8 mouse cellular contexts compared by ENCODE assay signal in genomic region chr4:136185375-136185774, GRCm38 (mm10). TPM values are rescaled to one million over a fixed set of nuclear protein-coding genes. Genes with fewer than 3 reads are reported as not detected.
DNase-seq lines count a peak whose midpoint lies in the region; ATAC-seq and TF ChIP-seq lines count a peak whose summit lies in the region.

No protein-coding gene starts in this region.

- 35% methylated on average over 9 of the region's 9 CpGs for WGBS in heart, adult 2 months
- 46% methylated on average over 9 of the region's 9 CpGs for WGBS in lung, embryonic 15.5 days

- no peak overlapping the region for H3K27ac ChIP-seq in MEL (ENCODE audit: control insufficient read depth, low read depth, low read length)
- H3K27ac ChIP-seq in heart, adult 2 months: peak overlapping the region; percentile 57
- peak overlapping the region; percentile 39; the same call in 1 of the 2 replicates for H3K27ac ChIP-seq in lung, embryonic 15.5 days

- TF ChIP-seq CTCF in MEL (IDR thresholded peaks at IDR 0.05 in 2 of 3, conservative IDR thresholded peaks at IDR 0.05 in 1 of 3; ENCODE audit: control insufficient read depth in 1 of 3, insufficient read depth in 1 of 3, low read depth in 2 of 3, low read length in 3 of 3, poor library complexity in 1 of 3, severe bottlenecking in 1 of 3): no peak
- no peak for TF ChIP-seq CTCF in heart, adult 2 months (IDR thresholded peaks at IDR 0.05)

- intact Hi-C loops in heart, adult 2 months (cut with DNase I): no loop called here

- no peak for TF ChIP-seq RAD21 in MEL (IDR thresholded peaks at IDR 0.05; ENCODE audit: low read depth, low read length)

- no peak for TF ChIP-seq POLR2A in MEL (IDR thresholded peaks at IDR 0.05; ENCODE audit: control insufficient read depth in 1 of 2, insufficient read depth in 1 of 2, low read depth in 1 of 2, low read length in 2 of 2, poor library complexity in 1 of 2)
- 0 out of 2 replicates have a peak, but pooled peaks have one; percentile 31 for TF ChIP-seq POLR2A in heart, adult 2 months (IDR thresholded peaks at IDR 0.05; ENCODE audit: insufficient read depth, low read depth, low read length)

- H3K27me3 ChIP-seq in MEL (ENCODE audit: control insufficient read depth in 1 of 2, insufficient read depth in 2 of 2, low read length in 2 of 2): no peaks in the 10 kb centered on the region
- no peaks in the 10 kb centered on the region for H3K27me3 ChIP-seq in heart, adult 2 months (ENCODE audit: control insufficient read depth, insufficient read depth, low read length)
- no peaks in the 10 kb centered on the region for H3K27me3 ChIP-seq in lung, embryonic 15.5 days

- H3K4me1 ChIP-seq in MEL (ENCODE audit: control insufficient read depth in 1 of 2, insufficient read depth in 2 of 2, low read length in 2 of 2): peaks cover 0 to 10% of the 10 kb centered on the region in 2 experiments; a peak in 2 of 4 replicates
- peaks cover 4% of the 10 kb centered on the region for H3K4me1 ChIP-seq in heart, adult 2 months (ENCODE audit: control insufficient read depth, insufficient read depth, low read length)
- H3K4me1 ChIP-seq in lung, embryonic 15.5 days: peaks cover 41% of the 10 kb centered on the region

- peak; percentile 41 for DNase-seq in kidney, adult 11 months
- DNase-seq in kidney, adult 9 months: no peak
- DNase-seq in MEL (ENCODE audit: low read depth, low spot score): no peak
- DNase-seq in heart, adult 2 months: peak; percentile 72 to 83
- DNase-seq in embryo, embryonic 10 days (ENCODE audit: low spot score): no peak
- DNase-seq in layer of hippocampus, adult 9-10 months (ENCODE audit: low spot score): no peak
- no peak for DNase-seq in cerebellum, postnatal 25 days

- H3K9ac ChIP-seq in MEL (ENCODE audit: control insufficient read depth, low read depth, low read length, poor library complexity, severe bottlenecking): no peak overlapping the region
- no peak overlapping the region for H3K9ac ChIP-seq in heart, adult 2 months (ENCODE audit: low read depth, low read length)
- H3K9ac ChIP-seq in lung, embryonic 15.5 days: no peak overlapping the region

- H3K36me3 ChIP-seq in MEL (ENCODE audit: control insufficient read depth in 1 of 2, insufficient read depth in 2 of 2, low read length in 2 of 2): peaks cover 0 to 9% of the 10 kb centered on the region in 2 experiments
- H3K36me3 ChIP-seq in heart, adult 2 months (ENCODE audit: control insufficient read depth, insufficient read depth, low read length): no peaks in the 10 kb centered on the region
- no peaks in the 10 kb centered on the region; the same call in 1 of the 2 replicates for H3K36me3 ChIP-seq in lung, embryonic 15.5 days

- H3K79me2 ChIP-seq in MEL (ENCODE audit: control insufficient read depth, insufficient read depth, low read length, poor library complexity): no peaks in the 10 kb centered on the region
- H3K79me2 ChIP-seq in heart, adult 2 months (replicated peaks; ENCODE audit: control insufficient read depth, insufficient read depth, low read length): no peaks in the 10 kb centered on the region

- H3K9me3 ChIP-seq in MEL (replicated peaks; ENCODE audit: insufficient read depth, low read length): no peaks in the 10 kb centered on the region
- no peaks in the 10 kb centered on the region for H3K9me3 ChIP-seq in lung, embryonic 15.5 days

- no peak for TF ChIP-seq EP300 in MEL (IDR thresholded peaks at IDR 0.05; ENCODE audit: low read depth in 1 of 2, low read length in 2 of 2)
- TF ChIP-seq EP300 in heart, adult 2 months (IDR thresholded peaks at IDR 0.05; ENCODE audit: insufficient read depth, low read depth, low read length): 0 out of 2 replicates have a peak, but pooled peaks have one; percentile 56

- ATAC-seq in lung, embryonic 15.5 days (ENCODE audit: borderline replicate concordance, extremely low read depth, low FRiP score, low TSS enrichment): no peak

- no peak overlapping the region for H3K4me2 ChIP-seq in lung, embryonic 15.5 days

- no peak overlapping the region for H3K4me3 ChIP-seq in MEL (ENCODE audit: control insufficient read depth in 1 of 2, insufficient read depth in 1 of 2, low read depth in 2 of 2, low read length in 2 of 2)
- H3K4me3 ChIP-seq in heart, adult 2 months: no peak overlapping the region
- H3K4me3 ChIP-seq in lung, embryonic 15.5 days: no peak overlapping the region

TF ChIP-seq in MEL, 35 proteins besides CTCF, POLR2A, EP300 and RAD21:
- peak; percentile 59 for TF ChIP-seq ZNF384 (IDR thresholded peaks at IDR 0.05; ENCODE audit: low read depth, low read length)
- TF ChIP-seq USF2 (IDR thresholded peaks at IDR 0.05; ENCODE audit: borderline replicate concordance in 1 of 2, insufficient read depth in 1 of 2, low read depth in 1 of 2, low read length in 2 of 2): no peak
- TF ChIP-seq POLR2AphosphoS2 (IDR thresholded peaks at IDR 0.05; ENCODE audit: low read length): no peak
- no peak for TF ChIP-seq ETS1 (IDR thresholded peaks at IDR 0.05; ENCODE audit: low read depth, low read length)
- no peak for TF ChIP-seq ZKSCAN1 (IDR thresholded peaks at IDR 0.05; ENCODE audit: low read depth, low read length)
- no peak for TF ChIP-seq NELFE (IDR thresholded peaks at IDR 0.05; ENCODE audit: low read depth, low read length)
- no peak for TF ChIP-seq NRF1 (IDR thresholded peaks at IDR 0.05; ENCODE audit: insufficient read depth, low read depth, low read length, poor library complexity, severe bottlenecking)
- TF ChIP-seq SMC3 (IDR thresholded peaks at IDR 0.05; ENCODE audit: low read depth, low read length): no peak
- TF ChIP-seq POLR2AphosphoS5 (IDR thresholded peaks at IDR 0.05; ENCODE audit: borderline replicate concordance, low read depth, low read length): no peak
- peak; percentile 38; the same call in 1 of the 2 replicates for TF ChIP-seq RCOR1 (IDR thresholded peaks at IDR 0.05; ENCODE audit: low read depth, low read length)
- TF ChIP-seq TCF12 (IDR thresholded peaks at IDR 0.05; ENCODE audit: low read depth, low read length): no peak
- TF ChIP-seq E2F4 (IDR thresholded peaks at IDR 0.05; ENCODE audit: borderline replicate concordance, low read depth, low read length): no peak
- no peak for TF ChIP-seq MYB (IDR thresholded peaks at IDR 0.05; ENCODE audit: low read depth, low read length)
- TF ChIP-seq MAZ (IDR thresholded peaks at IDR 0.05; ENCODE audit: low read depth, low read length): no peak
TF ChIP-seq in MEL: peak in this region for 2.

RNA-seq across cellular contexts. Expression of gene E2f2, which starts 13.2 kb away (rescaled TPM):
- total RNA-seq in MEL (2012; rRNA removed): 11.2 and 12.3 TPM in 2 replicates
- polyA plus RNA-seq in MEL (2012; ENCODE audit: insufficient read depth in 1 of 2, insufficient read length in 2 of 2, low read depth in 1 of 2, low replicate concordance in 2 of 2, missing spikeins in 1 of 2): 10 to 100 TPM in 1 of 2 experiments, not detected in 1; 25.4 TPM
- total RNA-seq in heart, adult 2 months (2021): 1 to 10 TPM in 1 of 2 experiments, under 1 TPM in 1; 0.65 to 5.3 TPM
- polyA plus RNA-seq in heart, adult 2 months (2012; rRNA removed): 0.41 and 1.3 TPM in 2 replicates
- 13.7 and 16.1 TPM in 2 replicates for polyA plus RNA-seq in lung, embryonic 15.5 days (2015; fragmentation: Nextera tagmentation; extraction: Ambion mirVana)

RNA-seq across cellular contexts. Expression of gene Asap3, which starts 20.8 kb away (rescaled TPM):
- 0.03 and 0.04 TPM in 2 replicates for total RNA-seq in MEL (2012; rRNA removed)
- polyA plus RNA-seq in MEL (2012; ENCODE audit: insufficient read depth in 1 of 2, insufficient read length in 2 of 2, low read depth in 1 of 2, low replicate concordance in 2 of 2, missing spikeins in 1 of 2): under 1 TPM in 1 of 2 experiments, not detected in 1; 0.33 TPM
- 10 to 100 TPM in 1 of 2 experiments, 1 to 10 TPM in 1; 7.8 to 10.2 TPM for total RNA-seq in heart, adult 2 months (2021)
- 8.6 and 9.4 TPM in 2 replicates for polyA plus RNA-seq in heart, adult 2 months (2012; rRNA removed)
- 6.5 and 8.1 TPM in 2 replicates for polyA plus RNA-seq in lung, embryonic 15.5 days (2015; fragmentation: Nextera tagmentation; extraction: Ambion mirVana)

RNA-seq across cellular contexts. Expression of gene Id3, which starts 42.1 kb away (rescaled TPM):
- total RNA-seq in MEL (2012; rRNA removed): 0.16 and 0.27 TPM in 2 replicates
- under 1 TPM in 1 of 2 experiments, not detected in 1; 0.17 TPM for polyA plus RNA-seq in MEL (2012; ENCODE audit: insufficient read depth in 1 of 2, insufficient read length in 2 of 2, low read depth in 1 of 2, low replicate concordance in 2 of 2, missing spikeins in 1 of 2)
- total RNA-seq in heart, adult 2 months (2021): 10 to 100 TPM; 56.8 to 58.8 TPM
- polyA plus RNA-seq in heart, adult 2 months (2012; rRNA removed): 92.1 and 120 TPM in 2 replicates
- polyA plus RNA-seq in lung, embryonic 15.5 days (2015; fragmentation: Nextera tagmentation; extraction: Ambion mirVana): 498 and 529 TPM in 2 replicates

Comparison
In these comparisons a context has a peak if more than half of its experiments do, and no peak if none do; other contexts are left out.
1. DNase-seq: peak in kidney, adult 11 months (single experiment) and heart, adult 2 months (2 of 2); none in kidney, adult 9 months (single experiment), MEL (single experiment), embryo, embryonic 10 days (single experiment), layer of hippocampus, adult 9-10 months (single experiment) and cerebellum, postnatal 25 days (0 of 2).
2. RNA of gene Id3, which starts 42.1 kb away (polyA plus RNA-seq): 498 to 529 TPM in lung, embryonic 15.5 days and 92.1 to 120 TPM in heart, adult 2 months; 0.17 TPM in MEL; every median in the first group is over 10 times any median in the second.